Mouse (Mus musculus) CH12.LX (cell line): ENCODE measurements around the gene Gtf2a2. TPM values are rescaled to one million over a fixed set of nuclear protein-coding genes. Genes with fewer than 3 reads are reported as not detected.

ENCODE experiments used
- DNase-seq: peaks from one replicate; pipeline ENCODE4 v3.0.0-alpha.2; 2013; ENCODE audit errors: extremely low read depth
- H3K27ac ChIP-seq: 2 replicates; pipeline ENCODE4 v1.5.1; 2012; ENCODE audit warnings: low read depth, mild to moderate bottlenecking, control low read depth, moderate library complexity; ENCODE audit not compliant: insufficient read depth
- H3K27me3 ChIP-seq: replicated peaks from 2 replicates; pipeline ENCODE3; 2012; ENCODE audit warnings: inconsistent platforms
- H3K36me3 ChIP-seq, 2 experiments: replicated peaks in 1 of 2; 2 replicates each; pipeline versions ENCODE3 to v1.6.1; 2012; ENCODE audit warnings: inconsistent platforms in 1 of 2, low read length in 1 of 2, mild to moderate bottlenecking in 1 of 2, mixed read lengths in 1 of 2, moderate library complexity in 1 of 2; ENCODE audit not compliant: control insufficient read depth in 1 of 2, insufficient read depth in 1 of 2
- H3K4me1 ChIP-seq, 2 experiments: 2 replicates each; pipeline ENCODE4 v1.6.1; 2012; ENCODE audit warnings: inconsistent platforms in 1 of 2, moderate library complexity in 1 of 2; ENCODE audit not compliant: insufficient read depth in 2 of 2, control insufficient read depth in 1 of 2
- H3K4me2 ChIP-seq: 2 replicates; pipeline ENCODE4 v1.6.1; 2012; ENCODE audit warnings: low read depth, mild to moderate bottlenecking, control low read depth; ENCODE audit not compliant: poor library complexity, insufficient read depth, severe bottlenecking
- H3K4me3 ChIP-seq, 3 experiments: fragments of 150-350 bp in 1 of 3; sonication (generic) in 1 of 3; replicated peaks in 1 of 3; 2 replicates each; pipeline versions ENCODE3 to v1.5.1; 2011 to 2012; ENCODE audit warnings: low read depth in 2 of 3, low read length in 2 of 3, mild to moderate bottlenecking in 2 of 3, moderate library complexity in 2 of 3, control low read depth in 1 of 3, improper control_type of control experiment in 1 of 3, inconsistent platforms in 1 of 3, mixed read lengths in 1 of 3; ENCODE audit not compliant: poor library complexity in 1 of 3
- H3K79me2 ChIP-seq: replicated peaks from 2 replicates; pipeline ENCODE4 v1.6.1; 2012; ENCODE audit warnings: mild to moderate bottlenecking, moderate library complexity; ENCODE audit not compliant: control insufficient read depth, poor library complexity, insufficient read depth, severe bottlenecking; ENCODE audit errors: extremely low read depth
- H3K9ac ChIP-seq: 2 replicates; pipeline ENCODE4 v1.6.1; 2012; ENCODE audit warnings: low read depth, mild to moderate bottlenecking, control low read depth, moderate library complexity; ENCODE audit not compliant: insufficient read depth
- H3K9me3 ChIP-seq: replicated peaks from 2 replicates; pipeline ENCODE3; 2012; ENCODE audit warnings: low read length, inconsistent platforms, mixed read lengths
- CHD2 ChIP-seq: IDR thresholded peaks from 2 replicates; pipeline ENCODE4 v1.6.1; 2011; ENCODE audit warnings: low read length, improper control_type of control experiment
- E2F4 ChIP-seq: IDR thresholded peaks from 2 replicates; pipeline ENCODE4 v1.6.1; 2011; ENCODE audit warnings: low read depth, low read length, improper control_type of control experiment; ENCODE audit not compliant: insufficient replicate concordance
- ELF1 ChIP-seq: IDR thresholded peaks from 2 replicates; pipeline ENCODE4 v1.6.1; 2014; ENCODE audit warnings: low read depth, mild to moderate bottlenecking, inconsistent platforms, low read length, improper control_type of control experiment
- EP300 ChIP-seq: IDR thresholded peaks from 2 replicates; pipeline ENCODE4 v1.6.1; 2011; ENCODE audit warnings: low read length, improper control_type of control experiment
- IRF4 ChIP-seq: IDR thresholded peaks from 2 replicates; pipeline ENCODE4 v1.6.1; 2014; ENCODE audit warnings: low read depth, mild to moderate bottlenecking, inconsistent platforms, low read length, improper control_type of control experiment
- MAX ChIP-seq: IDR thresholded peaks from 2 replicates; pipeline ENCODE4 v1.6.1; 2011; ENCODE audit warnings: low read length, improper control_type of control experiment
- MYC ChIP-seq: IDR thresholded peaks from 2 replicates; pipeline ENCODE4 v1.6.1; 2011; ENCODE audit warnings: low read depth, mild to moderate bottlenecking, improper control_type of control experiment, low read length
- POLR2A ChIP-seq: IDR thresholded peaks from 2 replicates; pipeline ENCODE4 v1.6.1; 2011; ENCODE audit warnings: low read depth, mild to moderate bottlenecking, improper control_type of control experiment, low read length
- RAD21 ChIP-seq: IDR thresholded peaks from 2 replicates; pipeline ENCODE4 v1.6.1; 2011; ENCODE audit warnings: low read depth, mild to moderate bottlenecking, low read length, improper control_type of control experiment, moderate library complexity
- UBTF ChIP-seq: IDR thresholded peaks from 2 replicates; pipeline ENCODE4 v1.6.1; 2012; ENCODE audit warnings: low read depth, mild to moderate bottlenecking, inconsistent platforms, low read length, improper control_type of control experiment, moderate library complexity
- ZNF384 ChIP-seq: IDR thresholded peaks from 2 replicates; pipeline ENCODE4 v1.6.1; 2012; ENCODE audit warnings: low read depth, low read length, improper control_type of control experiment, inconsistent platforms
- dilution Hi-C: fragments of 300-500 bp; cut with MboI; formaldehyde crosslinking; loops from 2 replicates; pipeline ENCODE4 v1.14.3; 2020; ENCODE audit warnings: low sequenced_read_pairs; ENCODE audit not compliant: extremely low pct_unique_long_range_greater_than_20kb, extremely low pct_ligation_motif_present
- in situ Hi-C: fragments of 300-500 bp; cut with MboI; formaldehyde crosslinking; loops from 3 replicates; pipeline ENCODE4 v1.14.3; 2019; ENCODE audit warnings: low sequenced_read_pairs, low pct_ligation_motif_present, low pct_unique_long_range_greater_than_20kb, mixed read lengths
- polyA plus RNA-seq: library from polyadenylated mRNA; unstranded; fragments of >175 nt; gene quantifications from 2 replicates; pipeline ENCODE4 v1.2.1, GENCODE M21; 2012; ENCODE audit warnings: low read depth; ENCODE audit not compliant: insufficient read length
- total RNA-seq, 2 experiments: library from RNA; depleted of rRNA; stranded (reverse); fragments of 300-350 nt in 1 of 2; fragments of >200 nt in 1 of 2; gene quantifications; 2 replicates each; pipeline ENCODE4 v1.2.3; 2012 to 2014

Gtf2a2 gene
- total and polyA plus RNA-seq, 3 experiments, result 51.1 to 156 (median 109) TPM

GRCm38 (mm10) chr9:70049839-70050238, 37.5 kb downstream of the Gtf2a2 start:
- H3K79me2 ChIP-seq, result no peaks in the 10 kb centered on the region
- in situ Hi-C loops, result no loop called here
- H3K36me3 ChIP-seq, result no peaks in the 10 kb centered on the region
- no peak for TF ChIP-seq MAX
- TF ChIP-seq RAD21, result no peak
- TF ChIP-seq ELF1, result no peak
- H3K27me3 ChIP-seq, result no peaks in the 10 kb centered on the region
- dilution Hi-C loops, result no loop called here
- peak overlapping the region; percentile 8; the same call in 1 of the 2 replicates for H3K4me2 ChIP-seq
- no peaks in the 10 kb centered on the region for H3K9me3 ChIP-seq
- DNase-seq, result no peak
- no peak overlapping the region for H3K4me3 ChIP-seq
- H3K4me1 ChIP-seq, result peaks cover 0 to 9% of the 10 kb centered on the region in 2 experiments; a peak in 2 of 4 replicates
- no peak overlapping the region for H3K9ac ChIP-seq
- H3K27ac ChIP-seq, result no peak overlapping the region

DNA sequence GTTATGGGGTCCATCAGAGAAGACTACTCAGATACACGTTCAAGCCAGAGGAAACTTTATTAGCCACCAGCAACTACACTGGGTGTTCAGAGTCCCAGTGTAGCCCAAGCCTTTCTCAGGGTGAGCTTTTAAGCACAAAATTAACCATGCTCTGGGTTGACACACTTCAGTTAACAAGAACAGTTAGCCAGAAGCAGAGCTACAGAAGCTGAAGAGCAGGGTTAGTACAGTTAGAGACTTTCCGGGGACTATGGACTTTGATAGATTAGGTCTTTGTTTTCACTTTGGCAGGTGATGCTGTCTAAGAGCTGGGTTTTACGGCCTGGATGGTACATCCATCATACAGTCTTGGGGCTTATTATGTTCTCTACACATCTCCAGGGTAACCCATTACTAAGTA, 40.4 kb downstream of the Gtf2a2 start:
- Histone ChIP-seq H3K27ac (no peak overlapping the region), H3K4me1 (peaks cover 0 to 9% of the 10 kb centered on the region in 2 experiments; a peak in 2 of 4 replicates), H3K27me3 (no peaks in the 10 kb centered on the region), H3K9ac (no peak overlapping the region), H3K4me2 (no peak overlapping the region), H3K9me3 (peaks cover 4% of the 10 kb centered on the region), H3K79me2 (no peaks in the 10 kb centered on the region), H3K4me3 (no peak overlapping the region), H3K36me3 (no peaks in the 10 kb centered on the region)
- DNase-seq, result no peak
- dilution Hi-C loops, result no loop called here
- in situ Hi-C loops, result no loop called here
- TF ChIP-seq ELF1 (no peak), IRF4 (no peak), UBTF (no peak), MYC (no peak), E2F4 (no peak), ZNF384 (no peak), RAD21 (no peak), CHD2 (no peak), POLR2A (no peak)

GRCm38 (mm10) chr9:70053411-70053810, 41.1 kb downstream of the Gtf2a2 start:
- H3K9me3 ChIP-seq, result peaks cover 4% of the 10 kb centered on the region

More at GRCm38 (mm10) chr9:70053411-70053810, 41.1 kb downstream of the Gtf2a2 start:
- H3K9ac ChIP-seq, result no peak overlapping the region
- no peaks in the 10 kb centered on the region for H3K36me3 ChIP-seq
- no peak overlapping the region for H3K4me2 ChIP-seq
- H3K4me1 ChIP-seq, result peaks cover 0 to 9% of the 10 kb centered on the region in 2 experiments; a peak in 2 of 4 replicates
- in situ Hi-C loops, result no loop called here
- H3K4me3 ChIP-seq, result no peak overlapping the region
- H3K27me3 ChIP-seq, result no peaks in the 10 kb centered on the region
- DNase-seq, result no peak
- no peak for TF ChIP-seq EP300
- no peak for TF ChIP-seq ELF1
- dilution Hi-C loops, result no loop called here
- H3K79me2 ChIP-seq, result no peaks in the 10 kb centered on the region
- H3K27ac ChIP-seq, result no peak overlapping the region
